Mouse (Mus musculus) spleen, adult 18-20 months (tissue): ENCODE data around the gene Eif6.

Source experiments
- DNase-seq, 2 experiments: peaks; one replicate each; pipeline ENCODE4 v3.0.0; 2022; ENCODE audit warnings: mixed read lengths in 2 of 2

Eif6 gene

GRCm38 (mm10) chr2:155784534-155784933, 42.2 kb downstream of the Eif6 start:
- no peak for DNase-seq

- DNase-seq: no peak
Measured at GRCm38 (mm10) chr2:155779506-155779905, 47.2 kb downstream of the Eif6 start.

GRCm38 (mm10) chr2:155779066-155779465, 47.7 kb downstream of the Eif6 start:
- DNase-seq: no peak

- no peak for DNase-seq
Measured at GRCm38 (mm10) chr2:155778004-155778403, 48.7 kb downstream of the Eif6 start.

- no peak for DNase-seq
Measured at GRCm38 (mm10) chr2:155777688-155777985, 49.1 kb downstream of the Eif6 start.

- no peak for DNase-seq
Measured at GRCm38 (mm10) chr2:155776824-155777687, 49.7 kb downstream of the Eif6 start.

- peak; percentile 10 to 34 for DNase-seq
Measured at GRCm38 (mm10) chr2:155775685-155776263, 51.0 kb downstream of the Eif6 start.

GRCm38 (mm10) chr2:155774927-155775684, 51.6 kb downstream of the Eif6 start, which contains the start of gene Mmp24:
Mmp24 (plus strand) TSS chr2:155775342.
- DNase-seq: no peak

- DNase-seq: no peak
Measured at GRCm38 (mm10) chr2:155774261-155774926, 52.3 kb downstream of the Eif6 start.

GRCm38 (mm10) chr2:155773664-155774063, 53.1 kb downstream of the Eif6 start:
- DNase-seq: no peak
